Mouse (Mus musculus) embryonic facial prominence, embryonic 14.5 days (tissue): ENCODE measurements at regions not wholly inside any gene's neighbourhood (a gene's known extent, or its start where the extent isn't known, plus 50 kb on each side); places are given as distances from the start of the nearest gene placed in this dataset.

ENCODE experiments used
- ATAC-seq: fragments of 200-750 bp; cut with Nextera tagmentation; 2 replicates; pipeline ENCODE4 v1.8.0; 2017; ENCODE audit warnings: low read depth, moderate number of reproducible peaks, moderate TSS enrichment
- DNase-seq: peaks from one replicate; pipeline ENCODE4 v3.0.0-alpha.2; 2015; ENCODE audit warnings: low spot score
- H3K27ac ChIP-seq: fragments of 300-500 bp; sonication (generic); replicated peaks from 2 replicates; pipeline ENCODE4 v1.5.1; 2014; ENCODE audit warnings: low read depth, mild to moderate bottlenecking, low read length, moderate library complexity
- H3K27me3 ChIP-seq: fragments of 300-500 bp; sonication (generic); replicated peaks from 2 replicates; pipeline ENCODE4 v1.6.1; 2014; ENCODE audit warnings: low read length; ENCODE audit not compliant: control insufficient read depth, insufficient read depth
- H3K36me3 ChIP-seq: fragments of 300-500 bp; sonication (generic); 2 replicates; pipeline ENCODE4 v1.6.1; 2014; ENCODE audit warnings: low read length, mixed read lengths; ENCODE audit not compliant: control insufficient read depth, insufficient read depth
- H3K4me1 ChIP-seq: fragments of 300-500 bp; sonication (generic); 2 replicates; pipeline ENCODE4 v1.6.1; 2014; ENCODE audit warnings: antibody characterized with exemption, low read length; ENCODE audit not compliant: control insufficient read depth, insufficient read depth
- H3K4me2 ChIP-seq: fragments of 300-500 bp; sonication (generic); 2 replicates; pipeline ENCODE4 v1.6.1; 2014; ENCODE audit warnings: low read depth, mild to moderate bottlenecking, low read length, moderate library complexity, mixed read lengths
- H3K4me3 ChIP-seq: fragments of 300-500 bp; sonication (generic); 2 replicates; pipeline ENCODE4 v1.5.1; 2014; ENCODE audit warnings: low read depth, mild to moderate bottlenecking, low read length
- H3K9ac ChIP-seq: fragments of 300-500 bp; sonication (generic); 2 replicates; pipeline ENCODE4 v1.6.1; 2014; ENCODE audit warnings: low read depth, mild to moderate bottlenecking, low read length, moderate library complexity, mixed read lengths
- H3K9me3 ChIP-seq: fragments of 300-500 bp; sonication (generic); 2 replicates; pipeline ENCODE4 v1.6.1; 2016; ENCODE audit warnings: low read length; ENCODE audit not compliant: control insufficient read depth
- WGBS: fragments of 180-500 bp; shearing (Covaris S2); extraction: QIAGEN DNeasy Blood & Tissue Kit; methylation state at CpG from one replicate; pipeline ENCODE4 v1.1.7; 2014; 5-methylcytosine and 5-hydroxymethylcytosine counted together

GRCm38 (mm10) chr1:71830379-71830778 lies 177.4 kb upstream of the Fn1 start:
- Histone ChIP-seq H3K4me3 (no peak overlapping the region), H3K9ac (no peak overlapping the region), H3K27me3 (no peaks in the 10 kb centered on the region), H3K4me1 (no peaks in the 10 kb centered on the region), H3K36me3 (no peaks in the 10 kb centered on the region), H3K9me3 (no peaks in the 10 kb centered on the region), H3K4me2 (no peak overlapping the region), H3K27ac (no peak overlapping the region)
- DNase-seq (no peak), ATAC-seq (no peak)
- 81% methylated on average over 6 of the region's 6 CpGs for WGBS

GRCm38 (mm10) chr1:71824410-71824809 lies 171.4 kb upstream of the Fn1 start:
- 81% methylated on average over 5 of the region's 5 CpGs for WGBS
- H3K4me2 ChIP-seq = no peak overlapping the region
- H3K36me3 ChIP-seq = no peaks in the 10 kb centered on the region
- no peaks in the 10 kb centered on the region for H3K9me3 ChIP-seq
- no peak overlapping the region for H3K9ac ChIP-seq
- no peaks in the 10 kb centered on the region for H3K27me3 ChIP-seq
- ATAC-seq (no peak), DNase-seq (no peak)
- no peak overlapping the region for H3K27ac ChIP-seq
- H3K4me3 ChIP-seq = no peak overlapping the region
- H3K4me1 ChIP-seq = no peaks in the 10 kb centered on the region

- DNase-seq = no peak
These were observed 169.1 kb upstream of the Fn1 start for GRCm38 (mm10) chr1:71822123-71822522.

GRCm38 (mm10) chr1:71821099-71821498 lies 168.1 kb upstream of the Fn1 start:
- Histone ChIP-seq H3K9ac (no peak overlapping the region), H3K4me2 (no peak overlapping the region), H3K36me3 (no peaks in the 10 kb centered on the region), H3K4me1 (no peaks in the 10 kb centered on the region), H3K27me3 (no peaks in the 10 kb centered on the region), H3K9me3 (no peaks in the 10 kb centered on the region), H3K4me3 (no peak overlapping the region), H3K27ac (no peak overlapping the region)
- ATAC-seq (no peak), DNase-seq (no peak)
- 83% methylated on average over 7 of the region's 7 CpGs for WGBS

More at GRCm38 (mm10) chr1:71822123-71822522, 169.1 kb upstream of the Fn1 start:
- no peak overlapping the region for H3K4me2 ChIP-seq
- H3K27ac ChIP-seq = no peak overlapping the region
- no peak overlapping the region for H3K4me3 ChIP-seq
- H3K36me3 ChIP-seq = no peaks in the 10 kb centered on the region
- H3K4me1 ChIP-seq = no peaks in the 10 kb centered on the region
- no peak for ATAC-seq
- no peak overlapping the region for H3K9ac ChIP-seq
- 63% methylated on average over 3 of the region's 3 CpGs for WGBS
- H3K9me3 ChIP-seq = no peaks in the 10 kb centered on the region
- no peaks in the 10 kb centered on the region for H3K27me3 ChIP-seq

DNA sequence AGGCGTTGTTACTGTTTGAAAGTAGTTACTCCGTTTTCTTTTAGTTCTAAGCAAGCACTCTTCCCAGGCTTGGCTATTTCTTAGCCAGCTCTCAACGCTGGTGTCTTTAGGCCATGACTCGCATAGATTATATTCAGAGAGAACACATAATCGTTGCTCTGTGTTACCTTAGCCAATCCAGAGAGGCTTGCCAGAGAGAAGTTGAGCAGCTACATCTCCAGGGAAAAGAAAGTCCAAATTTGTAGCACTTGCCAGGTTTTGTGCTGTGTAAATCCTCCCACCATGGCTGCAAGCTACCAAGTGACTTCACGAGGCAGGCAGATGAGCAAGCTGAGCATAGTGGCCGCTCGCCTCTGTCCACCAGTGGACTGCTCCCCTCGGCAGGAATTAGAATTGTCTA lies 163.3 kb upstream of the Fn1 start:
- H3K4me2 ChIP-seq = no peak overlapping the region
- H3K9me3 ChIP-seq = no peaks in the 10 kb centered on the region
- H3K9ac ChIP-seq = no peak overlapping the region
- no peak for ATAC-seq
- H3K27me3 ChIP-seq = no peaks in the 10 kb centered on the region
- WGBS = 68% methylated on average over 9 of the region's 9 CpGs
- H3K27ac ChIP-seq = no peak overlapping the region
- H3K4me3 ChIP-seq = no peak overlapping the region
- H3K36me3 ChIP-seq = no peaks in the 10 kb centered on the region
- H3K4me1 ChIP-seq = peaks cover 6% of the 10 kb centered on the region; the same call in 1 of the 2 replicates
- DNase-seq = peak; percentile 17

DNA sequence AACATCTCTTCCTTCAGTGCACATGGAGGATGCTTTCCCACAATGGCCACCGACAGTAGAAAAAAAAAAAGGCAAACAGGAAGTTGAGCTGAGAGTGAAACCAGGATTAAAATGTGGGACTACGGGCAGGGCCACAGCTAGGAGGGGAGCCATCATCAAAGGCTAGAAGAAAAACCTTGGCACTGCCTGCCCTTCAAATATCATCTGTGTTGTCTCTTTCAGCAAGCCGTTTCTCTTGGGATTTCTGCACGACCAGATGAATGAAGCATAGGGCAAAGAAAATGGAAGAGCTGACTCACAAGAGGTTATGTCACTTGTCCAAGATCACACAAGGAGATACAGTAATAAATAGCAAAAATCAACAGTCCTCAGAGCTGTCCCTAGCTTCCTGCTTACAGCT lies 161.1 kb upstream of the Fn1 start:
- no peak overlapping the region for H3K27ac ChIP-seq
- no peak overlapping the region for H3K4me2 ChIP-seq
- no peaks in the 10 kb centered on the region for H3K27me3 ChIP-seq
- ATAC-seq (no peak), DNase-seq (no peak)
- no peaks in the 10 kb centered on the region for H3K36me3 ChIP-seq
- no peak overlapping the region for H3K9ac ChIP-seq
- peaks cover 6% of the 10 kb centered on the region; the same call in 1 of the 2 replicates for H3K4me1 ChIP-seq
- no peak overlapping the region for H3K4me3 ChIP-seq
- no peaks in the 10 kb centered on the region for H3K9me3 ChIP-seq
- WGBS = 67% methylated on average over 4 of the region's 4 CpGs

GRCm38 (mm10) chr1:71812171-71812695 lies 159.2 kb upstream of the Fn1 start:
- Histone ChIP-seq H3K4me3 (no peak overlapping the region), H3K36me3 (no peaks in the 10 kb centered on the region), H3K9ac (no peak overlapping the region), H3K4me2 (no peak overlapping the region), H3K9me3 (no peaks in the 10 kb centered on the region), H3K27ac (no peak overlapping the region), H3K27me3 (no peaks in the 10 kb centered on the region), H3K4me1 (peaks cover 13% of the 10 kb centered on the region)
- 90% methylated on average over 11 of the region's 11 CpGs for WGBS
- ATAC-seq = no peak
- DNase-seq = no peak

DNA sequence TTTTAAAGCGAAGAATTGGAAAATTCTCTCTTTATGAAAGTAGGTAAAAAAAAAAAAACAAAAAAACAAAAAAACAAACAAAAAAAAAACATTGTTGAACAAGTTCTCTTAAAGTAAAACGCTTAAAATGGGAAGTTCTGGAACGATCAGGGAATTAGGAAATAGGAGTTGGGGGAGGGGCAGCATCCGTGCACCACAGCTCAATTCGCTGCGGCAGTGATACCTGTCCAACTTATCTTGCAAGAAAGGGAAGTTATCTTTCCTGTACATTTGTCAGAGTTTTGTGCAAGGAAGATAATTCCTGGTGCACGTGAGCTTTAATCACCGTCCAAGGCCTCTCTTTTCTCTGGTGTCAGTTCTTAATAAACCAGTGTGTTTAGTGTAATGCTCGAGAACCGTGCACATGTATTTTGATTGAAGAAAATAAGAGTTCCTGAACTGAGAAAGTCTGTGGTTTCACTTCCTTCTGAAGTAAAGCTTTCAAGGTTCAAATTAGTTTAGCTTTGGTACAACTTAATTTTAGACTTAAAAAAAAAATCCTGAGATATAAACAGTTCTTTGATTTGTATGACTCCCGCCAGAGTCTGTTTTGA lies 158.3 kb upstream of the Fn1 start:
- Histone ChIP-seq H3K27me3 (no peaks in the 10 kb centered on the region), H3K27ac (no peak overlapping the region), H3K4me1 (peaks cover 21% of the 10 kb centered on the region), H3K9me3 (no peaks in the 10 kb centered on the region), H3K36me3 (no peaks in the 10 kb centered on the region), H3K4me2 (no peak overlapping the region), H3K9ac (no peak overlapping the region), H3K4me3 (no peak overlapping the region)
- no peak for ATAC-seq
- WGBS = 75% methylated on average over 11 of the region's 11 CpGs
- DNase-seq = no peak

DNA sequence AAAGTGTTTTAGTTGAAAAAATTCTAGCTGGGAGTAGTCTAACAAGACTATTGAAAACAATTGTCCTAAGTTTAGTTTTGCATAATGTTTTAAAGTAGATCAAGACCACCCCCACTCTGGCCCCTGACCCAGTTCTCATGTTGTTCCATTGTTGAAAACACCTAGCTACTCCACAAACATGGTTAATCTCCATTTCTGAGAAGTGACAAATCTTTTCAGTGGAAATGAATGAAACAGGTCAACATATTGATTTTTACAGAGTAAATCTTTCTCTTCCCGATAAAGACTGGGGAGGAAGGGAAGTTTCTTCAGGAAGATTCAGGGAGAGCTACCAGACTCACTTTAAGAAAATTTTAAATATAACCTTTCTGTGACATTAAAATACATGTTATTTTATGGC lies 155.0 kb upstream of the Fn1 start:
- Histone ChIP-seq H3K4me1 (peaks cover 16% of the 10 kb centered on the region), H3K9ac (no peak overlapping the region), H3K4me2 (no peak overlapping the region), H3K4me3 (no peak overlapping the region), H3K36me3 (no peaks in the 10 kb centered on the region), H3K27ac (no peak overlapping the region; the same call in 1 of the 2 replicates), H3K27me3 (no peaks in the 10 kb centered on the region), H3K9me3 (no peaks in the 10 kb centered on the region)
- ATAC-seq (no peak), DNase-seq (no peak)
- WGBS = 74% methylated on average over 1 of the region's 1 CpGs
